Mouse (Mus musculus) bone marrow macrophage, adult 2 months (primary cell): ENCODE measurements around the gene Pzp.

Experiments
- CTCF ChIP-seq: IDR thresholded peaks from 2 replicates; pipeline ENCODE4 v1.5.1; 2012; ENCODE audit warnings: low read depth, mild to moderate bottlenecking, low read length, moderate library complexity
- POLR2A ChIP-seq: IDR thresholded peaks from 2 replicates; pipeline ENCODE4 v1.6.1; 2012; ENCODE audit warnings: mild to moderate bottlenecking, low read depth, low read length, borderline replicate concordance

DNA sequence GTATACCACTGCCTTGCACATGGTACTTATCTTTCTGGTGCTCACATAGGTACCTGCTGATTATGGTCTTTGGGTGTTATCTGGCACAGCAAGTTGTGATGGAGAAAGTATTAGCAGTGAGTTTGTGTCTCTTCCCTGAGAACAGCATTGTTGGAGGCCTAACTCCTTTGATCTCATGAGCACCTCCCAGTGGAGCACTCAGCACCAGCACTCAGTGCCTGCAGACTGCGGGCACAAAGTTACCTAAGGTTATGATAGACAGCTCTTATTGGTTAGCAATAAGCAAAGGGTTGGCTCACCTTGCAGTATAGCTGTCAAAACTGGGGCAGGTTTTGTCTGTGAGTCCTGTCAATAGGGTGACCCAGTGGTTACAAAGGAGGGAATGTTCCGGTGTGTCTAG is 86.3 kb downstream of the Pzp start:
- TF ChIP-seq CTCF (no peak), POLR2A (no peak)
